Mouse (Mus musculus) CH12.LX (cell line): ENCODE data around the gene Smarcal1.

Source experiments
- CTCF ChIP-seq, 2 experiments: IDR thresholded peaks in 1 of 2; conservative IDR thresholded peaks in 1 of 2; 2 replicates each; pipeline ENCODE4 v1.5.1; 2011 to 2012; ENCODE audit warnings: low read depth in 2 of 2, low read length in 2 of 2, improper control_type of control experiment in 1 of 2, inconsistent platforms in 1 of 2, mild to moderate bottlenecking in 1 of 2, moderate library complexity in 1 of 2
- EP300 ChIP-seq: IDR thresholded peaks from 2 replicates; pipeline ENCODE4 v1.6.1; 2011; ENCODE audit warnings: low read length, improper control_type of control experiment
- MAFK ChIP-seq: IDR thresholded peaks from 2 replicates; pipeline ENCODE4 v1.6.1; 2011; ENCODE audit warnings: low read length, improper control_type of control experiment; ENCODE audit not compliant: insufficient replicate concordance
- NELFE ChIP-seq: IDR thresholded peaks from 2 replicates; pipeline ENCODE4 v1.6.1; 2011; ENCODE audit warnings: low read depth, low read length, improper control_type of control experiment
- TCF12 ChIP-seq: IDR thresholded peaks from 2 replicates; pipeline ENCODE4 v1.6.1; 2014; ENCODE audit warnings: low read depth, mild to moderate bottlenecking, inconsistent platforms, low read length, improper control_type of control experiment

DNA sequence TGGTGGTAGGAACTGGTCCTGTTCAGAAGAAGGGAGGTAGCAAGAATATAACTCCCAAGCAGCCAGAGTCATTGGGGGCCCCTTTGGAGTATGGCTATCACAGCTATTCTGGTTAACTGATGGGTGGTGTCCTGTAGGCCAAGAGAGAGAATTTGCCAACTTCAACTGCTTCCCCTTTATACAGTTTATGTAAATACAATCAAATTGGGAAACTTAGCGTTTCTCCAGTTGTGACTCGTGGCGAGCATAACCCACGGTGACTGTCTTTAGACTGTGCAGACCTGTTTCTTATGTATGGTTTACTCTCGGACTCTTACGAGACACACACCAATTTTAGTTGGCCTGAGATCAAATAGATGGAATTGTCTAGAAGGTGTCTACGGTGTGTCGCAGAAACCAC lies 14.3 kb upstream of the Smarcal1 start:
- no peak for TF ChIP-seq CTCF (conservative IDR thresholded peaks at IDR 0.05 in 1 of 2, IDR thresholded peaks at IDR 0.05 in 1 of 2; ENCODE audit: low read depth in 2 of 2, low read length in 2 of 2)
- no peak for TF ChIP-seq TCF12
- TF ChIP-seq MAFK, result no peak
- TF ChIP-seq NELFE, result no peak
- no peak for TF ChIP-seq EP300
